Mouse (Mus musculus) megakaryocyte-erythroid progenitor cell, adult 5 weeks (primary cell): ENCODE data around the gene Vmn1r91. TPM values are rescaled to one million over a fixed set of nuclear protein-coding genes. Genes with fewer than 3 reads are reported as not detected.

Experiments
- polyA plus RNA-seq: library from polyadenylated mRNA; stranded (reverse); fragments of >175 nt; gene quantifications from 2 replicates; pipeline ENCODE4 v1.2.3, GENCODE M21; 2012

Vmn1r91 gene
- not detected in 2 replicates for polyA plus RNA-seq

DNA sequence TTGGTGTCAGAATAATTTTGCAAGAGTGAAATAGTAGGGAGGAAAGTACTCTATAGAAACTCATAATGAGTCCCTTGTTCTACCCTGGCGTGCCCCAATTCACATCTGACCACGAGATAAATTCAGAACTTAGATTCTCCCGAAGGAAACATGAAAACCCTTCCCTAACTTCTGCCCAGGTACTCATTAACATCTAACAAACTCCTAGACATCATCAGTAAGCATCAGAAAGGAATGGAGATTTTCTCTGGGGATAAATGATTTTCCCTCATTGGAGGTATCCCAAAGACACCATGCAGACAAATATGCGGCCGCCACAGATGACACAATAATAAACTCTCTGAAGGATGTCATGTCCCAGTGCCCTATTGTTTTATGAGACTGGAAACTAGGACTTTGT is at the start of gene Vmn1r91:
Vmn1r91 (plus strand) TSS at position 301 of the 400 bp plus-strand sequence.

DNA sequence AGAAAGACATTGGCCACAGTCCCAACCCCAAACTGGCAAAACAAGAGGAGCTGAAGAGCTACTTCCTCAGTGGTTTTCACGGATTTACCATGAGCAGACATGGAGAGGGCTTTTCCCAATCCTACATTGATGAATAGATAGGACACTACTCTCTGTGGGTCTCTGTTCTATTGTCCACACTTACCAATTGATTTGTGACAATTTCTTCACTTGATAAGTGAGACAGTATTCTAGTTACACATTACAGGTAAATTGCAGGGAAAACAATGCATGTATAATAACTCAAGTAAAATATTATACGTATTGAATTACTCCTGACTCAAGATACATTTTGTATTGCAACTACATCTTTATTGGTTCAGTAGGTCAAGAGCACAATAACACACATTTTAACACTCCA is 23.0 kb downstream of the Vmn1r91 start, which contains the start of gene Gm16442:
Gm16442 (minus strand) TSS at position 101 of the 400 bp plus-strand sequence.

GRCm38 (mm10) chr7:20138988-20139387 is 39.5 kb downstream of the Vmn1r91 start, which contains the start of gene Vmn1r93:
Vmn1r93 (minus strand) TSS chr7:20139088.

Other genes starting within 250 kb of the Vmn1r91 start
- gene Gm19345, start 247.7 kb upstream of the Vmn1r91 start, polyA plus RNA-seq, result not detected in 2 replicates
- gene Ceacam16, start 238.4 kb upstream of the Vmn1r91 start, polyA plus RNA-seq, result 0.83 and 1.3 TPM in 2 replicates
- not detected in 2 replicates for gene Ceacam19, start 211.7 kb upstream of the Vmn1r91 start, polyA plus RNA-seq
- gene Pvr, start 178.5 kb upstream of the Vmn1r91 start, polyA plus RNA-seq, result 1.8 and 1.9 TPM in 2 replicates
- 0.04 TPM in 1 of 2 replicates, not detected in the other for gene Igsf23, start 148.9 kb upstream of the Vmn1r91 start, polyA plus RNA-seq
- not detected in 2 replicates for gene Ceacam20, start 134.3 kb upstream of the Vmn1r91 start, polyA plus RNA-seq
- not detected in 2 replicates for gene Nlrp9b, start 108.2 kb upstream of the Vmn1r91 start, polyA plus RNA-seq
- not detected in 2 replicates for gene Gm16442, start 22.9 kb downstream of the Vmn1r91 start, polyA plus RNA-seq
- gene Vmn1r93, start 39.4 kb downstream of the Vmn1r91 start, polyA plus RNA-seq, result not detected in 2 replicates
- not detected in 2 replicates for gene Vmn1r94, start 68.7 kb downstream of the Vmn1r91 start, polyA plus RNA-seq
- not detected in 2 replicates for gene Vmn1r95, start 94.0 kb downstream of the Vmn1r91 start, polyA plus RNA-seq
- not detected in 2 replicates for gene Gm6164, start 105.9 kb downstream of the Vmn1r91 start, polyA plus RNA-seq
- gene Gm4498, start 134.1 kb downstream of the Vmn1r91 start, polyA plus RNA-seq, result not detected in 2 replicates
- not detected in 2 replicates for gene Gm5890, start 163.2 kb downstream of the Vmn1r91 start, polyA plus RNA-seq
- gene Gm4133, start 234.4 kb downstream of the Vmn1r91 start, polyA plus RNA-seq, result not detected in 2 replicates